Mouse (Mus musculus) neural tube, embryonic 11.5 days (tissue): ENCODE measurements around the gene Insrr. TPM values are rescaled to one million over a fixed set of nuclear protein-coding genes. Genes with fewer than 3 reads are reported as not detected.
"Not testable (repeated sequence)": the region's sequence is repeated elsewhere in the genome, so short reads cannot be mapped to it uniquely, and the experiment has no call there.

Source experiments
- ATAC-seq: fragments of 200-750 bp; cut with Nextera tagmentation; 2 replicates; pipeline ENCODE4 v1.8.0; 2017; ENCODE audit warnings: moderate number of reproducible peaks, mild to moderate bottlenecking, moderate TSS enrichment, moderate library complexity; ENCODE audit not compliant: insufficient read depth, low FRiP score, low TSS enrichment
- DNase-seq: peaks from one replicate; pipeline ENCODE4 v3.0.0-alpha.2; 2015; ENCODE audit warnings: low spot score
- H3K27ac ChIP-seq: fragments of 300-500 bp; sonication (generic); 2 replicates; pipeline ENCODE4 v1.5.1; 2014; ENCODE audit warnings: low read depth, mild to moderate bottlenecking, low read length
- H3K27me3 ChIP-seq: fragments of 300-500 bp; sonication (generic); 2 replicates; pipeline ENCODE4 v1.6.1; 2014; ENCODE audit warnings: mild to moderate bottlenecking, low read length, mixed read lengths; ENCODE audit not compliant: control insufficient read depth, insufficient read depth
- H3K36me3 ChIP-seq: fragments of 300-500 bp; sonication (generic); 2 replicates; pipeline ENCODE4 v1.6.1; 2014; ENCODE audit warnings: mild to moderate bottlenecking, low read length, moderate library complexity, mixed read lengths; ENCODE audit not compliant: control insufficient read depth, insufficient read depth
- H3K4me1 ChIP-seq: fragments of 300-500 bp; sonication (generic); 2 replicates; pipeline ENCODE4 v1.6.1; 2014; ENCODE audit warnings: low read length, mixed read lengths; ENCODE audit not compliant: control insufficient read depth, insufficient read depth
- H3K4me2 ChIP-seq: fragments of 300-500 bp; sonication (generic); 2 replicates; pipeline ENCODE4 v1.6.1; 2014; ENCODE audit warnings: low read depth, mild to moderate bottlenecking, moderate library complexity
- H3K4me3 ChIP-seq: fragments of 300-500 bp; sonication (generic); 2 replicates; pipeline ENCODE4 v1.5.1; 2014; ENCODE audit warnings: low read depth, low read length
- H3K9ac ChIP-seq: fragments of 300-500 bp; sonication (generic); 2 replicates; pipeline ENCODE4 v1.6.1; 2014; ENCODE audit warnings: mild to moderate bottlenecking, low read length
- H3K9me3 ChIP-seq: fragments of 300-500 bp; sonication (generic); 2 replicates; pipeline ENCODE4 v1.6.1; 2016; ENCODE audit warnings: low read length; ENCODE audit not compliant: control insufficient read depth
- WGBS: fragments of 180-500 bp; shearing (Covaris S2); extraction: QIAGEN DNeasy Blood & Tissue Kit; methylation state at CpG from one replicate; pipeline ENCODE4 v1.1.7; 2014; 5-methylcytosine and 5-hydroxymethylcytosine counted together
- polyA plus RNA-seq: library from polyadenylated mRNA; unstranded; fragments of >200 nt; fragmentation: Nextera tagmentation; extraction: Ambion mirVana; gene quantifications from 2 replicates; pipeline ENCODE4 v1.2.1, GENCODE M21; 2014

Insrr gene
- polyA plus RNA-seq, 1 experiment from 2014 or later, result 0.45 TPM

DNA sequence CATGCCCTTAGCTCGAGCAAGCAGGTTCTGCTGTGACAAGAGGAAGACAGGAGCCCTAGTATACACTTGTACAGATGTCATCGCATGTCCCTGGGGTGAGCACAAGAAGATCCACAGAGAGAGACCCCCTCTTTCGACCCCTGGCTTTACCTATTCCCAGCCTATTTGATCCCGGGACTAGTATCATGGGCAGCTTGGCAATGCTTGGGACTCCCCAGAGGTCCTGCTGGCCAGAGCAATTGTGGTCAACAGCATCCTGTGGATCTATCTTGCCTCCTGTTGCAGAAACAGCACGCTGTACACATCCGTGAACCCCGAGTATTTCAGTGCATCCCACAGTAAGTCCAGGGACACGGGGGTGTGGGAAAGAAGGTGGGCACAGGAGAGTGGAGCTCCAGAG is 14.5 kb downstream of the Insrr start:
- ATAC-seq, result no peak

GRCm38 (mm10) chr3:87812413-87812812 is 15.7 kb downstream of the Insrr start:
- WGBS, result 80% methylated on average over 4 of the region's 4 CpGs

More for the DNA sequence above, 14.5 kb downstream of the Insrr start:
- Histone ChIP-seq H3K4me1 (0 out of 2 replicates have a peak, but pooled peaks cover 4% of the 10 kb centered on the region), H3K4me3 (no peak overlapping the region), H3K9ac (no peak overlapping the region), H3K27me3 (peaks cover 39% of the 10 kb centered on the region), H3K9me3 (no peaks in the 10 kb centered on the region), H3K36me3 (no peaks in the 10 kb centered on the region; the same call in 1 of the 2 replicates), H3K27ac (no peak overlapping the region), H3K4me2 (no peak overlapping the region)
- WGBS, result 85% methylated on average over 8 of the region's 8 CpGs
- no peak for DNase-seq

GRCm38 (mm10) chr3:87812873-87813272 is 16.1 kb downstream of the Insrr start:
- WGBS, result 61% methylated on average over 10 of the region's 10 CpGs
- no peak overlapping the region for H3K9ac ChIP-seq
- H3K4me3 ChIP-seq, result no peak overlapping the region
- peaks cover 43% of the 10 kb centered on the region for H3K27me3 ChIP-seq
- no peak for ATAC-seq
- H3K4me1 ChIP-seq, result 0 out of 2 replicates have a peak, but pooled peaks cover 4% of the 10 kb centered on the region
- no peak overlapping the region for H3K27ac ChIP-seq
- no peak for DNase-seq
- no peaks in the 10 kb centered on the region; the same call in 1 of the 2 replicates for H3K36me3 ChIP-seq
- H3K4me2 ChIP-seq, result no peak overlapping the region
- no peaks in the 10 kb centered on the region for H3K9me3 ChIP-seq

More at GRCm38 (mm10) chr3:87812413-87812812, 15.7 kb downstream of the Insrr start:
- 0 out of 2 replicates have a peak, but pooled peaks cover 4% of the 10 kb centered on the region for H3K4me1 ChIP-seq
- H3K4me3 ChIP-seq, result no peak overlapping the region
- H3K27ac ChIP-seq, result no peak overlapping the region
- ATAC-seq (no peak), DNase-seq (no peak)
- H3K9me3 ChIP-seq, result no peaks in the 10 kb centered on the region
- H3K4me2 ChIP-seq, result no peak overlapping the region
- no peak overlapping the region for H3K9ac ChIP-seq
- H3K27me3 ChIP-seq, result peaks cover 41% of the 10 kb centered on the region
- no peaks in the 10 kb centered on the region; the same call in 1 of the 2 replicates for H3K36me3 ChIP-seq

- Histone ChIP-seq H3K27me3 (peaks cover 18% of the 10 kb centered on the region), H3K4me2 (no peak overlapping the region), H3K9ac (0 out of 2 replicates have a peak overlapping the region, but pooled peaks have one; percentile 22), H3K4me3 (no peak overlapping the region), H3K4me1 (no peaks in the 10 kb centered on the region), H3K9me3 (no peaks in the 10 kb centered on the region), H3K36me3 (no peaks in the 10 kb centered on the region; the same call in 1 of the 2 replicates), H3K27ac (no peak overlapping the region)
- WGBS, result 52% methylated on average over 6 of the region's 6 CpGs
- no peak for ATAC-seq
- DNase-seq, result no peak
Measured at GRCm38 (mm10) chr3:87816166-87816565, 19.4 kb downstream of the Insrr start.

GRCm38 (mm10) chr3:87816646-87817093 is 19.9 kb downstream of the Insrr start:
- ATAC-seq (no peak), DNase-seq (peak; percentile 75)
- Histone ChIP-seq H3K4me1 (no peaks in the 10 kb centered on the region), H3K4me2 (no peak overlapping the region), H3K36me3 (no peaks in the 10 kb centered on the region; the same call in 1 of the 2 replicates), H3K9ac (0 out of 2 replicates have a peak overlapping the region, but pooled peaks have one; percentile 22), H3K9me3 (no peaks in the 10 kb centered on the region), H3K27me3 (peaks cover 12% of the 10 kb centered on the region), H3K4me3 (no peak overlapping the region), H3K27ac (no peak overlapping the region)
- WGBS, result 8% methylated on average over 12 of the region's 12 CpGs

- no peak overlapping the region for H3K4me2 ChIP-seq
- no peak for ATAC-seq
- DNase-seq, result no peak
Measured at GRCm38 (mm10) chr3:87818226-87818625, 21.5 kb downstream of the Insrr start.

DNA sequence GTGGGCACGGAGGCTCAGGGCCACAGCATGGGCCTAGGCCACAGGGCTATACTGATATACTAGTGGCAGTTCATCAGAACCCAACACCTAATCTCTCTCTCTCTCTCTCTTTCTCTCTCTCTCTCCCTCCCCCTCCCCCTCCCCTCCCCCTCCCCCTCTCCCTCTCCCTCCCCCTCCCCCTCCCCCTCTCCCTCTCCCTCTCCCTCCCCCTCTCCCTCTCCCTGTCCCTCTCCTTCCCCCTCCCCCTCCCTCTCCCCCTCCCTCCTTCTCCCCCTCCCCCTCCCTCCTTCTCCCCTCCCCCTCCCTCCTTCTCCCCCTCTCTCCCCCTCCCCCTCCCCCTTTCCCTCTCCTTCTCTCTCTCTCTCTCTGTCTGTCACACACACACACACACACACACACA is 27.5 kb downstream of the Insrr start, which contains the start of gene Pear1:
Pear1 (minus strand) TSS at position 101 of the 400 bp plus-strand sequence.
- H3K4me2 ChIP-seq, DNase-seq, H3K4me3 ChIP-seq, H3K9ac ChIP-seq, H3K4me1 ChIP-seq, H3K9me3 ChIP-seq, H3K36me3 ChIP-seq, H3K27ac ChIP-seq, ATAC-seq, H3K27me3 ChIP-seq: not testable (repeated sequence)
- 73% methylated on average over 1 of the region's 1 CpGs for WGBS

More at GRCm38 (mm10) chr3:87818226-87818625, 21.5 kb downstream of the Insrr start:
- H3K9me3 ChIP-seq, result no peaks in the 10 kb centered on the region
- no peak overlapping the region for H3K4me3 ChIP-seq
- H3K4me1 ChIP-seq, result no peaks in the 10 kb centered on the region
- H3K27ac ChIP-seq, result no peak overlapping the region
- H3K9ac ChIP-seq, result no peak overlapping the region
- no peaks in the 10 kb centered on the region; the same call in 1 of the 2 replicates for H3K36me3 ChIP-seq
- 71% methylated on average over 12 of the region's 12 CpGs for WGBS
- H3K27me3 ChIP-seq, result peaks cover 7% of the 10 kb centered on the region

- H3K9ac ChIP-seq, result no peak overlapping the region
- no peaks in the 10 kb centered on the region for H3K36me3 ChIP-seq
- no peak overlapping the region for H3K4me2 ChIP-seq
- no peak for ATAC-seq
- no peaks in the 10 kb centered on the region for H3K4me1 ChIP-seq
- no peak overlapping the region for H3K27ac ChIP-seq
- 37% methylated on average over 4 of the region's 4 CpGs for WGBS
- no peak overlapping the region for H3K4me3 ChIP-seq
- H3K9me3 ChIP-seq, result no peaks in the 10 kb centered on the region
- H3K27me3 ChIP-seq, result no peaks in the 10 kb centered on the region
- DNase-seq, result no peak
Measured at GRCm38 (mm10) chr3:87828435-87828834, 31.7 kb downstream of the Insrr start.

- H3K9me3 ChIP-seq, result no peaks in the 10 kb centered on the region
- H3K4me1 ChIP-seq, result no peaks in the 10 kb centered on the region
- DNase-seq (no peak), ATAC-seq (no peak)
- H3K4me2 ChIP-seq, result no peak overlapping the region
- no peak overlapping the region for H3K4me3 ChIP-seq
- H3K9ac ChIP-seq, result no peak overlapping the region
- H3K36me3 ChIP-seq, result no peaks in the 10 kb centered on the region
- WGBS, result 46% methylated on average over 10 of the region's 10 CpGs
- no peaks in the 10 kb centered on the region for H3K27me3 ChIP-seq
- H3K27ac ChIP-seq, result no peak overlapping the region
Measured at GRCm38 (mm10) chr3:87829025-87829424, 32.3 kb downstream of the Insrr start.
